Mouse (Mus musculus): ENCODE results near the gene Dnm2. TPM values are rescaled to one million over a fixed set of nuclear protein-coding genes. Genes with fewer than 3 reads are reported as not detected.
A peak's percentile ranks its signal among the peaks of the same experiment; 100 is the strongest.
"Not testable (repeated sequence)": the region's sequence is repeated elsewhere in the genome, so short reads cannot be mapped to it uniquely, and the experiment has no call there.

The Dnm2 gene
- polyA plus RNA-seq, 1 experiment from 2014 or later, result 51.8 TPM

GRCm38 (mm10) chr9:21456930-21457634 lies 32.4 kb downstream of the Dnm2 start:
- H3K4me1 ChIP-seq (replicated peaks), result peaks cover 62% of the 10 kb centered on the region
- peaks cover 43% of the 10 kb centered on the region for H3K36me3 ChIP-seq
- no peak overlapping the region for H3K9ac ChIP-seq
- no peak for DNase-seq
- 54% methylated on average over 10 of the region's 10 CpGs for WGBS (ENCODE audit: insufficient replicate concordance)
- no peaks in the 10 kb centered on the region for H3K27me3 ChIP-seq
- no peaks in the 10 kb centered on the region for H3K9me3 ChIP-seq (replicated peaks)
- no peak overlapping the region for H3K4me2 ChIP-seq
- peak overlapping the region; percentile 29; the same call in 1 of the 2 replicates for H3K27ac ChIP-seq
- ATAC-seq (ENCODE audit: low read depth), result no peak
- H3K4me3 ChIP-seq (replicated peaks), result no peak overlapping the region

- H3K36me3 ChIP-seq, result peaks cover 48% of the 10 kb centered on the region
- no peaks in the 10 kb centered on the region for H3K27me3 ChIP-seq
- H3K4me3 ChIP-seq (replicated peaks), result no peak overlapping the region
- H3K9me3 ChIP-seq (replicated peaks), result no peaks in the 10 kb centered on the region
- DNase-seq, result no peak
- peaks cover 63% of the 10 kb centered on the region for H3K4me1 ChIP-seq (replicated peaks)
- no peak overlapping the region for H3K4me2 ChIP-seq
- no peak overlapping the region for H3K27ac ChIP-seq
- ATAC-seq (ENCODE audit: low read depth), result no peak
- 89% methylated on average over 3 of the region's 3 CpGs for WGBS (ENCODE audit: insufficient replicate concordance)
- H3K9ac ChIP-seq, result no peak overlapping the region
These were observed 34.1 kb downstream of the Dnm2 start for GRCm38 (mm10) chr9:21458821-21459220.

DNA sequence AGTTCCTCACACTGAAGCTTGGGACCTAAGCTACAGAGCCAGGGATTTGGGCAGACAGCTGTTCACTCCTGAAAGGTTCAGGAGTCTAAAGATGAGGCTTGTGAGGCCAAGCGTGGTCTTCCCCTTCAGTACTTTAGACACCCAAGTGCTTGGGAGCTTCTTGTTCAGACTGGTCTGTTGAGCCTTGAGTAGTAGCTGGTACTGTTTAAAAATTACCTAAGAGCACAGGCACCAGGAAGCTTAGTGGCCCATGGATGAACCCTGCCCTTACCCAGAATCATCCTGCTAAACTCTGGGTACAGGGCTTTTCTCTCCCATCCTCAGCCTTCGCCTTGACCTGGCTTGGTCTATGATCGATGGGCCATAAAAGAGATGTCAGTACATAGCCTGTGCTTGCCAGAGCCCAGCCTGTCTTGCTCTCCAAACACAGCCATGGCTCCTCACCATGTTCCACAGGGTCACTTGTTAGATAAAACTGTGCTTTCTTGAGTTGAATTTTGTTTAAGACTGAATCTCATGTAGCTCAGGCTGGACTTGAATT lies 35.8 kb downstream of the Dnm2 start:
- Histone ChIP-seq H3K27me3 (no peaks in the 10 kb centered on the region), H3K36me3 (peaks cover 63% of the 10 kb centered on the region), H3K9me3 (replicated peaks) (no peaks in the 10 kb centered on the region), H3K4me1 (replicated peaks) (peaks cover 52% of the 10 kb centered on the region), H3K27ac (no peak overlapping the region), H3K9ac (no peak overlapping the region), H3K4me2 (no peak overlapping the region), H3K4me3 (replicated peaks) (no peak overlapping the region)
- DNase-seq, result no peak
- 88% methylated on average over 3 of the region's 3 CpGs for WGBS (ENCODE audit: insufficient replicate concordance)
- ATAC-seq (ENCODE audit: low read depth), result no peak

DNA sequence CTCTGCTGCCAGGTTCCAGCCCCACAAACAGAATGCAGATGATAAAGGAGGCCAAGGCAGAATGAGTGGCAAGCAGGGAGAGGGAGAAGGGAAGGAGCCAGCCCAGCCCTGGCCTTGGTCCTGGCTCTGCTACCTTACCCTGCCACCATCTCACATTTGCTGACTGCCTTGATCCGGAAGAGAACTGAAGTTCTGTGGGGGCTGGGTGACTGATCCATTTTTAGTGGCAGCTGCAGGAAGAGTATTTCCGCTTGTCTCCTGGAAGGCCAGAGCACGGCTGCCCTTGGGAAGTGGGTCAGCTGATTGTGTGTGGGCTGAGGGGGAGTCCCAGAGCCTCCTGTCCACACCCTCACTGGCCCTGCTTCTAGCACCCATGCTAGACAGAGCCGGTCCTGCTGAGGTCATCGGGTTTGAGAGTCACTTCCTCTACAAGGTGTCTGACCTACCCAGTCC lies 38.5 kb downstream of the Dnm2 start:
- Histone ChIP-seq H3K4me1 (replicated peaks) (peaks cover 37% of the 10 kb centered on the region), H3K9me3 (replicated peaks) (no peaks in the 10 kb centered on the region), H3K4me2 (no peak overlapping the region), H3K36me3 (peaks cover 79% of the 10 kb centered on the region), H3K27me3 (no peaks in the 10 kb centered on the region), H3K27ac (peak overlapping the region; percentile 14; the same call in 1 of the 2 replicates), H3K9ac (no peak overlapping the region), H3K4me3 (replicated peaks) (no peak overlapping the region)
- WGBS (ENCODE audit: insufficient replicate concordance), result 29% methylated on average over 5 of the region's 5 CpGs
- DNase-seq (no peak), ATAC-seq (ENCODE audit: low read depth) (peak; percentile 55)

- Histone ChIP-seq H3K9me3 (replicated peaks) (no peaks in the 10 kb centered on the region), H3K27me3 (no peaks in the 10 kb centered on the region), H3K9ac (0 out of 2 replicates have a peak overlapping the region, but pooled peaks have one; percentile 26), H3K36me3 (peaks cover 79% of the 10 kb centered on the region), H3K4me1 (replicated peaks) (peaks cover 37% of the 10 kb centered on the region), H3K27ac (peak overlapping the region; percentile 14), H3K4me2 (no peak overlapping the region), H3K4me3 (replicated peaks) (no peak overlapping the region)
- DNase-seq (no peak), ATAC-seq (ENCODE audit: low read depth) (no peak)
- WGBS (ENCODE audit: insufficient replicate concordance), result 77% methylated on average over 3 of the region's 3 CpGs
These were observed 39.3 kb downstream of the Dnm2 start for GRCm38 (mm10) chr9:21463766-21464564.

DNA sequence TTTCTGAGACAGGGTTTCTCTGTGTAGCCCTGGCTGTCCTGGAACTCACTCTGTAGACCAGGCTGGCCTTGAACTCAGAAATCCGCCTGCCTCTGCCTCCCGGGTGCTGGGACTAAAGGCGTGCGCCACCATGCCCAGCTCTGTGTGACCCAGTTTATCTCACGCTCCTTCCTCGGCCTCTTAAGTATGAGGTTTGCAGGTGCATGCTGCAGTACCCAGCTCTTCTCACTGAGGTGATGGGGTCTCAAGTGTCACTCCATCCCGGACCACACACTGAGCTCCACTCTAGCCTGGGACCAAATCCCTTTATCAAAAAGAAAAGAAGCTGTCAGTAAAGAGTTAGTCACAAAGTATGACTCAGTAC lies 39.8 kb downstream of the Dnm2 start:
- H3K36me3 ChIP-seq, result peaks cover 79% of the 10 kb centered on the region
- not testable (repeated sequence) for H3K27ac ChIP-seq; ATAC-seq (ENCODE audit: low read depth); H3K4me3 ChIP-seq (replicated peaks); H3K27me3 ChIP-seq; H3K9ac ChIP-seq; H3K9me3 ChIP-seq (replicated peaks); DNase-seq; H3K4me2 ChIP-seq
- H3K4me1 ChIP-seq (replicated peaks), result peaks cover 37% of the 10 kb centered on the region
- WGBS (ENCODE audit: insufficient replicate concordance), result 84% methylated on average over 7 of the region's 7 CpGs

DNA sequence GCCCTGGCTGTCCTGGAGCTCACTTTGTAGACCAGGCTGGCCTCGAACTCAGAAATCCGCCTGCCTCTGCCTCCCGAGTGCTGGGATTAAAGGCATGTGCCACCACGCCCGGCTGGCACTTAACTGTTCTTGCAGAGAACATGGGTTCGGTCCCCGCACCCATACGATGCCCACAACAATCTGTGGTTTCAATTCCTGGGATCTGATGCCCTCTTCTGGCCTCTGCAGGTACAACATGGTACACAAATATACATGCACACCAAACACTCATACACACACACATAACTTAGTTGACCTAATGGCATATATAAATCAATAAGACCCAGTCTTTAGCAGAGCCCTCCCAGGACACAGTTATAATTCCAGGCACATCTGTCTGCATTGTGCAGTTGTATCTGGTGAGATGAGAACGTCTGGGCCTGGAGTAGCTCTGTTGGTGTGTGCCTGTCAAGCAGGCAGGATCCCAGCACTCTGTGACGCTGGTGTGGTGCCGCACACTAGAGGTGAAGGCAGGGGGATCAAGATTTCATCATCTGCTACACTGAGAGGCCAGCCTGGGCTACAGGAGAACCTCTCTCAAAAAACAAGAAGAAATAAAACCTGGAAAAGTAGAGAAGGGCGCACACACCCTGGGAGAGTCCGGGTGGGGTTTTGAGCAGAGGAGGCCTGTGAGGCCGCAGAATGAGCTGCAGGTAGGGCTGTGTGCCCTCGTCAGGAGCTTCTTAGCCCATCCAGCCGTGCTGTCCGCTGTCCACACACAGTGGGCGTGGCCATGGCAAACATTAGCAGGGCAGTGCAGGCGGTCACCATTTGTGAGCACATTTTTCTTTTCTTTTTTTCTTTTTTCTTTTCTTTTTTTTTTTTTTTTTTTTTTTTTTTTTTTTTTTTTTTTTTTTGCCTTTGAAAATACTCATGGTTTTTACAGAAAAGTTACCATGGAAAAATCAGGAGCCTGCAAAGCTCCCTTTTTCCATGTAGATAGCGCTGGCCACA lies 44.6 kb downstream of the Dnm2 start:
- Histone ChIP-seq H3K9me3 (replicated peaks) (no peaks in the 10 kb centered on the region), H3K4me3 (replicated peaks) (no peak overlapping the region), H3K27ac (no peak overlapping the region), H3K27me3 (no peaks in the 10 kb centered on the region), H3K9ac (no peak overlapping the region), H3K4me1 (replicated peaks) (0 out of 2 replicates have a peak, but pooled peaks cover under 1% of the 10 kb centered on the region), H3K4me2 (no peak overlapping the region), H3K36me3 (peaks cover 92% of the 10 kb centered on the region)
- peak; percentile 19 for DNase-seq
- no peak for ATAC-seq (ENCODE audit: low read depth)
- WGBS (ENCODE audit: insufficient replicate concordance), result 78% methylated on average over 20 of the region's 20 CpGs

DNA sequence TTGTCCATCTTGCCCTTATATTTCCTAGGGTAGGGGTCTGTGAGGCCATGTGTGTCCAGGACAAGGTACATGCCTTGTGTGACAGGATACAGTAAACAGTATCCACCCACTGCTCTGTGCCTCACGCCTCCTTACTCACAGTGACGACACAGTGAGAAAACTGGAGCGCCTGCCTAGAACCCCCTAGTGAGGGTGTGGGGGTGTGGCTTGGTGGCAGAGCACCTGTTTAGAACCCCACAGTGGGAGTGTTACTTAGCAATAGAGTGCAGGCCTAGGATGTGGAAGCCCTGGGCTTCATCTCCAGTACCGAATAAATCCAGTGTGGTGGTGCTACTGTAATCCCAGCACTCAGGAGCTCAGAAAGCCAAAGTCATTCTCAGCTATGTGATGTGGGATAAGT lies 48.2 kb downstream of the Dnm2 start:
- H3K9me3 ChIP-seq (replicated peaks), result 0 out of 2 replicates have a peak, but pooled peaks cover 2% of the 10 kb centered on the region
- 80% methylated on average over 4 of the region's 4 CpGs for WGBS (ENCODE audit: insufficient replicate concordance)
- DNase-seq (no peak), ATAC-seq (ENCODE audit: low read depth) (no peak)
- H3K4me3 ChIP-seq (replicated peaks), result no peak overlapping the region
- peaks cover 95% of the 10 kb centered on the region for H3K36me3 ChIP-seq
- H3K27me3 ChIP-seq, result no peaks in the 10 kb centered on the region
- no peak overlapping the region for H3K4me2 ChIP-seq
- no peak overlapping the region for H3K9ac ChIP-seq
- no peak overlapping the region for H3K27ac ChIP-seq
- 0 out of 2 replicates have a peak, but pooled peaks cover 9% of the 10 kb centered on the region for H3K4me1 ChIP-seq (replicated peaks)

DNA sequence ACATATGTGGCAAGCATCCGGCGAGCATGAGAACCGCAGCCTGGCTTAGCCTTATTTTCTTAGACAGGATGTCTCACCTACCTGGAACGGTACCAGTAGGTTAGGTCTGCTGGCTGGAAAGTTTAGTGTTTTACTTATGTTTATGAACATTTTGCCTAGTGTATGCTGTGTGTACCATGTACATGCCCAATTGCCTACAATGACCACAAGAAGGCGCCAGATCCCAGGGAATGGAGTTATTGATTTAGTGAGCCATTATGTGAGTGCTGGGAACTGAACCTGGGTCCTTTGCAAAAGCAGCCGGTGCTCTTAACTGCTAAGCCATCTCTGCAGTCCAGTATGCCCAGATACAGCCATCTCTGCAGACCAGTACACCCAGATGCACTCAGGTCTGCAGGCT lies 53.0 kb downstream of the Dnm2 start:
- no peak overlapping the region for H3K4me3 ChIP-seq (replicated peaks)
- no peak overlapping the region for H3K27ac ChIP-seq
- WGBS (ENCODE audit: insufficient replicate concordance), result 94% methylated on average over 6 of the region's 6 CpGs
- H3K9ac ChIP-seq, result no peak overlapping the region
- peaks cover 99% of the 10 kb centered on the region for H3K36me3 ChIP-seq
- ATAC-seq (ENCODE audit: low read depth) (no peak), DNase-seq (no peak)
- H3K9me3 ChIP-seq (replicated peaks), result 0 out of 2 replicates have a peak, but pooled peaks cover 3% of the 10 kb centered on the region
- H3K27me3 ChIP-seq, result no peaks in the 10 kb centered on the region
- 0 out of 2 replicates have a peak, but pooled peaks cover 9% of the 10 kb centered on the region for H3K4me1 ChIP-seq (replicated peaks)
- H3K4me2 ChIP-seq, result no peak overlapping the region

DNA sequence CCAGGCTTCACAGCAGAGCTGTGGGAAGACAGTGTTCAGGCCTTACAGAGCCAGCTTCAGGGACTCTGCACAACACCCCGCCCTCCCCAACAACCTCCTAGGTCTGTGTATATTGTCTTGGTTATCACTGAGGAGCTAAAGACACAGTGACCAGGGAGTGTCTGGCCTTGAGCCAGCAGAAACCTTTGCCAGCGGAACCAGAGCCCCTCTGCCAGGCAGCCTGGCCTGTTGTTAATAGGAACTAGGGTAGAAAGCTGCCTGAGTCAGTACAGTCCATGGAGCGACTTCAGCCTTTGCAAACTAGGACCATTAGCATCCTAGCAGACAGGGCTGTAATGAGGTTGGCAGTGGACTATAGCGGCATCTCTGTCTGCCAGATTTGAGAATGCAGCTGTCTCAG lies 59.4 kb downstream of the Dnm2 start:
- no peaks in the 10 kb centered on the region for H3K4me1 ChIP-seq (replicated peaks)
- WGBS (ENCODE audit: insufficient replicate concordance), result 89% methylated on average over 4 of the region's 4 CpGs
- H3K4me2 ChIP-seq, result no peak overlapping the region
- H3K27ac ChIP-seq, result no peak overlapping the region
- no peak overlapping the region for H3K4me3 ChIP-seq (replicated peaks)
- ATAC-seq (ENCODE audit: low read depth) (no peak), DNase-seq (no peak)
- peaks cover 94% of the 10 kb centered on the region for H3K36me3 ChIP-seq
- H3K9ac ChIP-seq, result no peak overlapping the region
- H3K27me3 ChIP-seq, result no peaks in the 10 kb centered on the region
- no peaks in the 10 kb centered on the region for H3K9me3 ChIP-seq (replicated peaks)

Data from liver, embryonic 13.5 days (tissue).